Mouse (Mus musculus) thymus, postnatal 0 days (tissue): ENCODE results near the gene Lipc. TPM values are rescaled to one million over a fixed set of nuclear protein-coding genes. Genes with fewer than 3 reads are reported as not detected.

Experiments used
- DNase-seq: peaks from one replicate; pipeline ENCODE4 v3.0.0-alpha.2; 2015; ENCODE audit warnings: low spot score
- polyA plus RNA-seq: library from polyadenylated mRNA; unstranded; fragments of >200 nt; fragmentation: Nextera tagmentation; extraction: Ambion mirVana; gene quantifications from 2 replicates; pipeline ENCODE4 v1.2.1, GENCODE M21; 2015

Lipc gene
- polyA plus RNA-seq, 1 experiment from 2014 or later = 0.25 TPM

GRCm38 (mm10) chr9:70824103-70824502 is 127.9 kb downstream of the Lipc start:
- DNase-seq = no peak

GRCm38 (mm10) chr9:70818739-70819138 is 133.3 kb downstream of the Lipc start:
- DNase-seq = no peak

GRCm38 (mm10) chr9:70817396-70817795 is 134.6 kb downstream of the Lipc start:
- no peak for DNase-seq

GRCm38 (mm10) chr9:70816701-70817305 is 135.2 kb downstream of the Lipc start:
- no peak for DNase-seq

GRCm38 (mm10) chr9:70812551-70812950 is 139.5 kb downstream of the Lipc start:
- DNase-seq = no peak

- DNase-seq = no peak
Observed at GRCm38 (mm10) chr9:70807714-70808113, 144.3 kb downstream of the Lipc start.

GRCm38 (mm10) chr9:70806069-70806468 is 146.0 kb downstream of the Lipc start:
- DNase-seq = no peak

- DNase-seq = no peak
Observed at GRCm38 (mm10) chr9:70802816-70803215, 149.2 kb downstream of the Lipc start.

- DNase-seq = no peak
Observed at GRCm38 (mm10) chr9:70801761-70802160, 150.3 kb downstream of the Lipc start.

- no peak for DNase-seq
Observed at GRCm38 (mm10) chr9:70800588-70801315, 151.3 kb downstream of the Lipc start.

- no peak for DNase-seq
Observed at GRCm38 (mm10) chr9:70795439-70795757, 156.6 kb downstream of the Lipc start.

GRCm38 (mm10) chr9:70794643-70795438 is 157.2 kb downstream of the Lipc start:
- no peak for DNase-seq

- no peak for DNase-seq
Observed at GRCm38 (mm10) chr9:70790621-70791020, 161.4 kb downstream of the Lipc start.

GRCm38 (mm10) chr9:70788705-70789104 is 163.3 kb downstream of the Lipc start:
- no peak for DNase-seq

GRCm38 (mm10) chr9:70782191-70782590 is 169.8 kb downstream of the Lipc start:
- no peak for DNase-seq

GRCm38 (mm10) chr9:70775517-70775916 is 176.5 kb downstream of the Lipc start:
- DNase-seq = no peak

GRCm38 (mm10) chr9:70760974-70761373 is 191.1 kb downstream of the Lipc start:
- DNase-seq = no peak

GRCm38 (mm10) chr9:70751504-70752222 is 200.4 kb downstream of the Lipc start:
- DNase-seq = no peak
